Mouse (Mus musculus): ENCODE data around the gene Akr1b8.
A peak's percentile ranks its signal among the peaks of the same experiment; 100 is the strongest.
"Not testable (repeated sequence)": the region's sequence is repeated elsewhere in the genome, so short reads cannot be mapped to it uniquely, and the experiment has no call there.

Gene Akr1b8

DNA sequence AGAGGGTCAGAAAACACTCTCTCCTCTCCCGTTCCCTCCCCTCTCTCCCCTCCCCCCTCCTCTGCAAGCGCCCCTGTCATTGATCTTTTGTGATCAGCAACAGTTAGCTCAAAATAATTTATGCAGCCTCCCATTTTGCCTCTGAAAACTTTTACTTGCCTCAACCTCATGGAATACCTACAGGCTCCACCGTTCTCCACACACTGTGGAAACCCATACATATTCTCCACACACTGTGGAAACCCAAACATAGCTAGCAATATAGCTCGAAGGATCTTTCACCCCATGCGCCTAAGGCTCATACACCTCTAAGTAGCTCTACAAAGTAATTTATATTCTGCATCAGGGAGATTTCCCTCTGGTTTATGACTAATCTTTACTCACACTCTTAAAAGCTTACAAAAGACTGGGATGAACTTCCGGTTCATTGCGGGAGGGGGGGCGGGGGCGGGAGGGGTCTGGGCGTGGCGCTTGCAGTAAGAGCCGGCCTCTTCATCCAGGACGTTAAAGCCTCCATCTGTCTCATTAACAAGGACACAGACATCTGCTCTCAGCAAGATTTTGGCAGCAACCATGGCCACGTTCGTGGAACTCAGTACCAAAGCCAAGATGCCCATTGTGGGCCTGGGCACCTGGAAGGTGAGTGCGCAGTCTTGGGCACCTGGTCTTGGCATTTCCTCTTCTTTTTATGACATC lies at the start of gene Akr1b8:
Gene Akr1b8, plus strand, starts transcription at position 462 of the 696 bp plus-strand sequence.
- DNase-seq (ENCODE audit: low spot score in 2 of 2): no peak

GRCm38 (mm10) chr6:34304675-34305241 lies 49.2 kb upstream of the Akr1b8 start:
- DNase-seq (ENCODE audit: low spot score in 2 of 2): no peak

DNA sequence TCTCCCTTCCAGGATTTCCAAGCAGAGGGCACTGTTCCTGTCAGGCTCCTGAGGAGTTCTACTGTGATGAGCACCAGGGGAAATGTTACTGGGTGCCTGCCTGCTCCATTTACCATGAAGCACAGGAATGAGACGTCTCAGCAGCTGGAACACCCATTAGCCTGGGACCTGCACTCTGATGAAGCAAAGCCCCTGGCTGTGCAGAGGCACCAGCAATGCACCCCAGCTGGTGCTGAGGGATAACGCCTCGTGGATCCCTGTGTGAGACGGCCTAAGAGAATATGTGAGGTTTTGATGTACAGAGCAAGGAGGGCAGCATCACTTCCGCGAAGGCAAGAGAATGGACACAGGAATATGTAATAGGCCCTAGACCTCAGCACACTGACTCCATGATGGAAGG lies 47.1 kb upstream of the Akr1b8 start:
- DNase-seq (ENCODE audit: low spot score in 2 of 2): no peak

- DNase-seq (ENCODE audit: low spot score in 2 of 2): no peak
Observed at GRCm38 (mm10) chr6:34309526-34309925, 44.4 kb upstream of the Akr1b8 start.

DNA sequence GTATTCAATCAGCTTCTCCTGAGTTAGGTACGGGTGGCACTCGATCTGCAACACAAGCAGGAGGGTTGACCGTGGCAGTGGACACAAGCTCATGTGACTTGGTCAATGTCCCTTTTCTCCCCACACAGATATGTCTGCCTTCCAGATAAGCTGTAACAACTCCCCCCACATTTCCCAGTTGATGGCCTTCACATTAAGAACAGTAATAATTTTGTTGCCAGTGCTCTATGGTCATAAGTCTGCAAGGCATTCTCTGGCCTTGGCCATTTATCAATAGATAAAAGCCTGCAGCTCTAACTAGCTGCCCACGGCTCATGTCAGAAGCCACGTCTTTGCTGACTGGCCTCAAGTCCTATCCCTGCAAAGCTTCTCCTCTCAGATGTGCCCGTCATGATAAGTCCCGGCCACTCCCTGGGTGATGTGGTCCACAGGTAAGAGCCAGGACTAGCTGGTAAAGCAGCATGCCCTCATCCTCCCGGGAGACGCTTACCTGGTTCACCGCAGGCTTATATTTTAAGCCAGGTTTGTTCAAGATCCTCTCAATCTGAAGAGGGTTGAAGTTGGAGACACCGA lies 43.8 kb upstream of the Akr1b8 start:
- no peak for DNase-seq (ENCODE audit: low spot score in 2 of 2)

- no peak for DNase-seq (ENCODE audit: low spot score in 2 of 2)
Observed at GRCm38 (mm10) chr6:34313386-34313785, 40.5 kb upstream of the Akr1b8 start.

DNA sequence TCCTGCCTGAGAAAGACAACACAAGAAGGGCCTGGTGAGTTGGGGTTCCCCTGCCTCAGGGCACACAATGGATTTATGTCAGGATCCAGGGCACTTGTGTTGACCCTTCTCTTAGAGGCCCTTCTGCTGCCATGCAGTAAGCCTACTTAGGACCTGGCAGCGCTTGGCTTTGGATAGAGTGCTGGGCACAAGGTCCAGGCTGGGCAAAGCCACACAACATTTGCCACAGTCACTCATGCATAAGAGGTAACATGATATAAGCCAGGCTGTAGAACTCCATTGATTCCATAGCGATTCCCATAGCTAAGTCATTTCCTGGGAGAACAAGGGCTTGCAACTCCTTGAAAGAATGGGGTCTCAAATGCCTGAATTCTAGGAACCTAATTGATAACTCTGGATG lies 40.0 kb upstream of the Akr1b8 start:
- DNase-seq (ENCODE audit: low spot score in 2 of 2): no peak

DNA sequence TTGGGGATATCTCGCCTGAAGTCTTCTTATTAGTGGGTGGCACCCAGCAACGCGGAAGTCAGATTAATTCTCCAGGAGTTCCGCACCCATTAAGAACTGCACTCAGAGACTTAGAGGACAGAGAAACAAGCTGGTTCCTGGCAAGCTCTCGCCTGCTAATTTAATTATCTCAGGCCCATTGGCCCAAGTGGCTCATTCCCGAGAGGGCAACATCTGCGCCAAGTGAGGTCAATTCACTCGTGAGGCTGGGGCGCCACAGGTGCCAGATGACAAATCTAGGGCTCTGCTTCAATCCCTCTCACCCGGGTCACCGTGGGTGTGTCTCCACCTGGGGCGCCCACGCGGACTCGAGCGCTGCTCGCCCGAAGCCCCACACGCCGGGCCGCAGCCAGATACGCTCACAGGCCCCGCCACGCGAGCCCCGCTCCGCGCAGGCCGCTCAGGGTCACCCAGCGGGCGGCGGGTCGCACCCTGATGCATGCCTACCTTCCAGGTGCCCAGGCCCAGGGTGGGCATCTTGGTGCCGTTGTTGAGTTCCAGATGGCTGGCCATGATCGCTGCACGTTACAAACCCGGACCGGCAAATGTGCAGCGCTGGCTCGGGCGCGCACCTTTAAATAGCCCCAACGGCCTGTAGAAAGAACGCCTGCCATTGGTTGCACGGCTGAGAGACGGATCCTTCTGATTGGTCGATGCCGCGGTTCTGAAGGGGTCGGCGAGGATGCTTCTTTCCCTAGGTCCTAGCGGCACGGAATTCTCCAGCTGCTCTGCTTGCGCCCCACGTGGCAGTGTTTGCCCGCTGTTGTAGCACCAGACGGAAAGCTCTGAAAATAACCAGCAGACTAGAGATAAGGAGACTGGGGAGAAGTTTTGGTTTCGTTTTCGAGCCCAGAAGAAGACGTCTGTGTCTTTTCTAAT lies 36.8 kb upstream of the Akr1b8 start, which contains the start of gene Akr1b3:
Gene Akr1b3, minus strand, starts transcription at position 625 of the 918 bp plus-strand sequence.
- DNase-seq (ENCODE audit: low spot score in 2 of 2): peak; percentile 87 to 88

DNA sequence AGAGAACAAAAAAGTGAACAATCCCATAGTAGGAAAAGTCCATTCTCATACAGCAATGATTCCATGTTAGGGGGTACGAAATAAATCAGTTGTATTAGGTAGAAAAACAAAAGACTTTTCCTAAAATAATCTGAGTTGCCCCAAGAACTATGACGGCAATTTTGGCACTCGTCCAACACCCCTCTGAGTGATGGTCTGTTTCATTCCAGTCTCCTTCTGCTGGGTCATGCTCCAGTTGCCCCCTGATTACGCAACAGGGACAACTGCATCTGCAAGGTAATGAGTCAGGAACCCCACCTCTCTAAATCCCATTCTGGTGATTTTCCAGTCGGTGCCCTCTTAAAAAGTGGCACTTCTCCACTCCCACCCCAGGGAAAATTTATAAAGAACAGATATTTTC lies 35.7 kb upstream of the Akr1b8 start:
- DNase-seq (ENCODE audit: low spot score in 2 of 2): no peak

DNA sequence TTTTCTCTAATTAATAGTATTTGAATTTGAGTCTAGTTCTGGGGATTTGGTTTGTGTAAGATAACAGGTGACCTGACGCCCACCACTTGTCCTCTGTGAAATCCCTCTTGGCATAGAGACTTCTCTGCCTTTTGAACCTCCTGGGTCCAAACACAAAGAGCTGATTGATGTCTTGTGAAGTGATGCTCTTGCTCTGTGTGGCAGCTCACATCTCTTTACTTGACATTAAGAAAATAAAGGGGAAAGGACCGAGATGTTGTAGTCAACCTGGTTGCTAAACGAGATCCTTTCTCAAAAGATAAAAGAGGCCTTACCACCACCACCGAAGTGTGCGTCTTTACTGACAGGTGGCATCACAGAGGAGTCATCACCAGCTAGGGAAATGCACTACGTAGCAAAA lies 35.3 kb upstream of the Akr1b8 start:
- no peak for DNase-seq (ENCODE audit: low spot score in 2 of 2)

DNA sequence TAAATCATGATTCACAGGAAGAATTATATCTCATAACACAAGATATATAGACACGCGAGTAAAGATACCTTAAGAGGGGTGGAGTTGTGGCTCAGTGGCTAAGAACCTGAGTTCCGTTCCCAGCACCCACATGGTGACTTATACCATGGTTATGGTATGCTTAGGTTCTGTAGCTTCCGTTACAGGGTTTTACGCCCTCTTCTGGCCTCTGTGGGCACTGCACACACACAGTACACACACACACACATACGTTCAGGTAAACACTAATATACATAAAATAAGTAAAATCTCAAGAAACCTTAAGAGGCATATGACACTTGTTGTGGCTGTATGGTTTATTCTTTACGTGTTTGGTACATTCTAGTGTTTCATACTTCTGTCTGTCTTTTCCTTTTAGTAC lies 31.8 kb upstream of the Akr1b8 start:
- DNase-seq (ENCODE audit: low spot score in 2 of 2): no peak

DNA sequence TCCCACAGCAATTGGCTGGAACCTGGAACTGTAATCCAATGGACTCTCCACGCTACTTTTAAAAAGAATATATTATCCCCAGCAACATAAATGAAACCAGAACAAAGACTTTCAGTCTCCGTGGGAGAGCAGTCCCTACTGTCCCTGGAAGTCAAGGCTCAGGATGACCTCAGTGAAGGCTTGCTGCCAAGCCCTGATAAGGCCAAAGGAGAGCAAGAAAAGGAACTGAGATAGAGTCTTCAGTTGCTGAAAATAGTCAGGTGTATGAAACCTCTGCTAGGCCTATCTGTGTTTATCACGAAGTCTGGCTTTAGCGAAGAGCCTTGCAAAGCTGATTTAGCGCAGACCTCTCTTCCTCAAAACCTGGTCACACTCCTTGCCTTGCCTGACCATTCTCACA lies 22.5 kb upstream of the Akr1b8 start:
- DNase-seq (ENCODE audit: low spot score in 2 of 2): no peak

GRCm38 (mm10) chr6:34331804-34332203 lies 22.1 kb upstream of the Akr1b8 start:
- not testable (repeated sequence) for DNase-seq (ENCODE audit: low spot score in 2 of 2)

- DNase-seq (ENCODE audit: low spot score in 2 of 2): no peak
Observed at GRCm38 (mm10) chr6:34334673-34335072, 19.2 kb upstream of the Akr1b8 start.

GRCm38 (mm10) chr6:34337799-34338198 lies 16.1 kb upstream of the Akr1b8 start:
- no peak for DNase-seq (ENCODE audit: low spot score in 2 of 2)

DNA sequence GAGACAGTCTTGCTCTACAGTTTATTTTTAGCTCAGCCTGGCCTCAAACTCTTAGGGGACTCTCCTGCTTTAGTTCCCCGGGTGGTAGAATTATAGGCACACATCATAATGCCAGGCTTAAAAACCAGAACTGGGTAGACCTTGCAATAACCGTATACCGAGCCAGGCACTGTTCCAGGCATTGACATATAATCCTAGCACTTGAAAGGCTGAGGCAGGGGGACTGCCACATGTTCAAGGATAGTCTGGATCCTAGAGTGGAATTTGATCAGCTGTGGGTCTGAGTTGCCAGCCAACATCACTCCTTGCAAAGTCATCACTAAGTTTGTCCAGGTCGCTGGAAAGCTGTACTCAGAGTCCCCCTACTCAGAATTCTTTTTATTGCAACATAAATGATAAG lies 11.9 kb upstream of the Akr1b8 start:
- no peak for DNase-seq (ENCODE audit: low spot score in 2 of 2)

GRCm38 (mm10) chr6:34342476-34342875 lies 11.4 kb upstream of the Akr1b8 start:
- DNase-seq (ENCODE audit: low spot score in 2 of 2): no peak

DNA sequence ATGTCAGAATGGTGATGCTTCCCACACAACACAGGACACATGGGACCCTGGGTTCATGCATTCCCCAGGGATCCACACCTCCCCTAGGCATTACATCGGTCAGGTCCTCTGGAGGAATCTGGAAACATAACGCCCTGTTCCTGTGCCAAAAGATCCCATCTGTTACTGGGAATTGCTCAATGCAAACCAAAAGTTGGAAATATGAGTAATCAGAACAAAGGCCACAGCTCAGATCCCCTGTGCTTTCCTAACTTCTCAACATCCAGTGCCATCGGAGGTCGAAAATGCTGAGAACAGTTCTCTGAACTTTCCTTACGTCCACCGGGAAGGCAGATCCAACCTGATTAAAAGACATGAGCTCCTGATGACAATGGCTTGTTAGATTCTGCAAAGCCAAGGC lies 10.5 kb upstream of the Akr1b8 start:
- no peak for DNase-seq (ENCODE audit: low spot score in 2 of 2)

GRCm38 (mm10) chr6:34344135-34344850 lies 9.6 kb upstream of the Akr1b8 start:
- DNase-seq (ENCODE audit: low spot score in 2 of 2): no peak

DNA sequence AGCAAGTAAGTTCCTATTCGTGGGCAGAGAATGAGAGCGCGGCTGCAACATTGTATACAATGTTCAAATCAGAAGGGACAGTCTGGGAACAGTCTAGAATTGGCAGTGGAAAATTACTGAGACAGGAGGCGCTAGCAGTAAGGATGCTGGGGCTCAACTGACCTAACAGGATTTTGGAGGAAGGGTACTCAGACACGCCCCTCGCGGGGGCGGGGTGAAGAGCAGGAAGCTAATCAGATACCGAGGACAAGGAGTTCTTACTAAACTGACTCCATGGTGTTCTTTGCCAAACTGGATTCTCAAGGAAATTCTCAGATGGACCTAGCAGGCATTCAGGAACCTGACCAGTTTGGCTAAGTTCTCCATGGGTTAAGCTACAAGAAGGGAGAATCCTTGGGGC lies 9.0 kb upstream of the Akr1b8 start:
- DNase-seq (ENCODE audit: low spot score in 2 of 2): no peak

- DNase-seq (ENCODE audit: low spot score in 2 of 2): peak; percentile 63 to 75
Observed at GRCm38 (mm10) chr6:34346096-34346898, 7.6 kb upstream of the Akr1b8 start.

All from frontal cortex, postnatal 10 days (tissue).